Mouse (Mus musculus) myocyte (in vitro differentiated cells): ENCODE measurements at regions not wholly inside any gene's neighbourhood (a gene's known extent, or its start where the extent isn't known, plus 50 kb on each side); places are given as distances from the start of the nearest gene placed in this dataset.

Experiments
- H3K27me3 ChIP-seq: one replicate; pipeline ENCODE4 v1.6.1; 2011; ENCODE audit not compliant: control insufficient read depth, insufficient read depth, insufficient read length
- H3K36me3 ChIP-seq: one replicate; pipeline ENCODE4 v1.6.1; 2011; ENCODE audit not compliant: control insufficient read depth, insufficient read depth
- H3K4me2 ChIP-seq: one replicate; pipeline ENCODE4 v1.6.1; 2011; ENCODE audit warnings: low read depth, control low read depth
- H3K4me3 ChIP-seq: one replicate; pipeline ENCODE4 v1.5.1; 2011; ENCODE audit warnings: mild to moderate bottlenecking, control low read depth, moderate library complexity
- H3K79me2 ChIP-seq: one replicate; pipeline ENCODE4 v1.6.1; 2011; ENCODE audit not compliant: control insufficient read depth, insufficient read depth
- H3ac ChIP-seq: one replicate; pipeline ENCODE4 v1.6.1; 2011; ENCODE audit not compliant: control insufficient read depth, insufficient read length
- CEBPB ChIP-seq: IDR thresholded peaks from 2 replicates; pipeline ENCODE4 v1.6.1; 2011; ENCODE audit warnings: mild to moderate bottlenecking, moderate library complexity; ENCODE audit not compliant: poor library complexity, insufficient read depth, severe bottlenecking
- E2F4 ChIP-seq: IDR thresholded peaks from one replicate; pipeline ENCODE4 v1.6.1; 2011; ENCODE audit warnings: mild to moderate bottlenecking, control low read depth, moderate library complexity; ENCODE audit not compliant: insufficient read depth
- MAX ChIP-seq: IDR thresholded peaks from one replicate; pipeline ENCODE4 v1.6.1; 2011; ENCODE audit warnings: low read depth, mild to moderate bottlenecking, control low read depth
- MYOD1 ChIP-seq, 3 experiments: IDR thresholded peaks; one replicate each; pipeline ENCODE4 v1.6.1; 2011; ENCODE audit warnings: control low read depth in 2 of 3, low read depth in 2 of 3, mild to moderate bottlenecking in 2 of 3, moderate library complexity in 1 of 3; ENCODE audit not compliant: insufficient read length in 2 of 3, control insufficient read depth in 1 of 3
- MYOG ChIP-seq, 3 experiments: IDR thresholded peaks; one replicate each; pipeline ENCODE4 v1.6.1; 2011; ENCODE audit warnings: control low read depth in 2 of 3, low read depth in 2 of 3, mild to moderate bottlenecking in 2 of 3; ENCODE audit not compliant: insufficient read length in 2 of 3, control insufficient read depth in 1 of 3, insufficient read depth in 1 of 3
- POLR2A ChIP-seq: IDR thresholded peaks from one replicate; pipeline ENCODE4 v1.6.1; 2011; ENCODE audit warnings: low read depth, mild to moderate bottlenecking, control low read depth, moderate library complexity; ENCODE audit not compliant: insufficient read length
- POLR2AphosphoS2 ChIP-seq: IDR thresholded peaks from one replicate; pipeline ENCODE4 v1.6.1; 2011; ENCODE audit warnings: low read depth, control low read depth; ENCODE audit not compliant: insufficient read length
- REST ChIP-seq: IDR thresholded peaks from one replicate; pipeline ENCODE4 v1.6.1; 2011; ENCODE audit warnings: mild to moderate bottlenecking, control low read depth, moderate library complexity; ENCODE audit not compliant: insufficient read depth, insufficient read length
- SRF ChIP-seq: IDR thresholded peaks from one replicate; pipeline ENCODE4 v1.6.1; 2011; ENCODE audit warnings: low read depth; ENCODE audit not compliant: control insufficient read depth, insufficient read length
- TCF12 ChIP-seq: IDR thresholded peaks from one replicate; pipeline ENCODE4 v1.6.1; 2011; ENCODE audit warnings: mild to moderate bottlenecking, control low read depth; ENCODE audit not compliant: poor library complexity, insufficient read depth, severe bottlenecking
- TCF3 ChIP-seq: IDR thresholded peaks from one replicate; pipeline ENCODE4 v1.6.1; 2011; ENCODE audit warnings: low read depth, control low read depth; ENCODE audit not compliant: insufficient read length
- USF1 ChIP-seq: IDR thresholded peaks from one replicate; pipeline ENCODE4 v1.6.1; 2011; ENCODE audit warnings: low read depth, mild to moderate bottlenecking, control low read depth, moderate library complexity

GRCm38 (mm10) chr5:126343570-126343969 is 812.0 kb downstream of the Tmem132b start:
- H3ac ChIP-seq: no peak overlapping the region
- no peak overlapping the region for H3K4me2 ChIP-seq
- H3K36me3 ChIP-seq: no peaks in the 10 kb centered on the region
- H3K27me3 ChIP-seq: no peaks in the 10 kb centered on the region
- H3K4me3 ChIP-seq: no peak overlapping the region
- TF ChIP-seq POLR2A (no peak), TCF3 (no peak), USF1 (no peak), TCF12 (no peak), CEBPB (no peak), REST (no peak)
- H3K79me2 ChIP-seq: no peaks in the 10 kb centered on the region

- H3K4me2 ChIP-seq: no peak overlapping the region
- H3K4me3 ChIP-seq: no peak overlapping the region
- no peaks in the 10 kb centered on the region for H3K79me2 ChIP-seq
- H3K36me3 ChIP-seq: no peaks in the 10 kb centered on the region
- no peak for TF ChIP-seq POLR2A
- TF ChIP-seq E2F4: no peak
- TF ChIP-seq POLR2AphosphoS2: no peak
- TF ChIP-seq CEBPB: no peak
- no peak for TF ChIP-seq USF1
- no peak for TF ChIP-seq TCF12
- no peak for TF ChIP-seq MAX
- TF ChIP-seq SRF: no peak
- no peak for TF ChIP-seq REST
- TF ChIP-seq TCF3: no peak
- no peak for TF ChIP-seq MYOD1 (IDR thresholded peaks at IDR 0.05; ENCODE audit: control insufficient read depth in 1 of 3, insufficient read length in 2 of 3, low read depth in 2 of 3)
- H3ac ChIP-seq: no peak overlapping the region
- no peaks in the 10 kb centered on the region for H3K27me3 ChIP-seq
Observed at GRCm38 (mm10) chr5:126350936-126351335, 819.4 kb downstream of the Tmem132b start.

GRCm38 (mm10) chr5:126369436-126369835 is 837.9 kb downstream of the Tmem132b start:
- H3K36me3 ChIP-seq: no peaks in the 10 kb centered on the region
- H3K79me2 ChIP-seq: no peaks in the 10 kb centered on the region
- H3K4me3 ChIP-seq: no peak overlapping the region
- no peak overlapping the region for H3ac ChIP-seq
- no peak overlapping the region for H3K4me2 ChIP-seq
- TF ChIP-seq REST (no peak), SRF (no peak), TCF12 (no peak), MAX (no peak), USF1 (no peak), TCF3 (no peak), MYOG (IDR thresholded peaks at IDR 0.05; ENCODE audit: control insufficient read depth in 1 of 3, insufficient read depth in 1 of 3, insufficient read length in 2 of 3, low read depth in 2 of 3) (no peak), MYOD1 (IDR thresholded peaks at IDR 0.05; ENCODE audit: control insufficient read depth in 1 of 3, insufficient read length in 2 of 3, low read depth in 2 of 3) (no peak), POLR2A (no peak), CEBPB (no peak), E2F4 (no peak), POLR2AphosphoS2 (no peak)
- H3K27me3 ChIP-seq: no peaks in the 10 kb centered on the region

GRCm38 (mm10) chr5:126392306-126392705 is 849.3 kb upstream of the Tmem132c start:
- no peaks in the 10 kb centered on the region for H3K36me3 ChIP-seq
- TF ChIP-seq USF1: no peak
- TF ChIP-seq SRF: no peak
- TF ChIP-seq POLR2A: no peak
- TF ChIP-seq MYOG (IDR thresholded peaks at IDR 0.05; ENCODE audit: control insufficient read depth in 1 of 3, insufficient read depth in 1 of 3, insufficient read length in 2 of 3, low read depth in 2 of 3): no peak
- TF ChIP-seq MYOD1 (IDR thresholded peaks at IDR 0.05; ENCODE audit: control insufficient read depth in 1 of 3, insufficient read length in 2 of 3, low read depth in 2 of 3): no peak
- no peak for TF ChIP-seq REST
- TF ChIP-seq TCF3: no peak
- no peak for TF ChIP-seq MAX
- no peak for TF ChIP-seq TCF12
- TF ChIP-seq E2F4: no peak
- TF ChIP-seq POLR2AphosphoS2: no peak
- no peak for TF ChIP-seq CEBPB
- no peaks in the 10 kb centered on the region for H3K79me2 ChIP-seq
- H3K4me3 ChIP-seq: no peak overlapping the region
- no peaks in the 10 kb centered on the region for H3K27me3 ChIP-seq
- no peak overlapping the region for H3ac ChIP-seq
- no peak overlapping the region for H3K4me2 ChIP-seq

GRCm38 (mm10) chr5:126395331-126395730 is 846.3 kb upstream of the Tmem132c start:
- no peak overlapping the region for H3K4me2 ChIP-seq
- no peak overlapping the region for H3K4me3 ChIP-seq
- no peak for TF ChIP-seq E2F4
- no peak for TF ChIP-seq MYOG (IDR thresholded peaks at IDR 0.05; ENCODE audit: control insufficient read depth in 1 of 3, insufficient read depth in 1 of 3, insufficient read length in 2 of 3, low read depth in 2 of 3)
- no peak for TF ChIP-seq MAX
- TF ChIP-seq TCF3: no peak
- no peak for TF ChIP-seq POLR2A
- no peak for TF ChIP-seq TCF12
- TF ChIP-seq USF1: no peak
- no peak for TF ChIP-seq POLR2AphosphoS2
- no peak for TF ChIP-seq SRF
- TF ChIP-seq MYOD1 (IDR thresholded peaks at IDR 0.05; ENCODE audit: control insufficient read depth in 1 of 3, insufficient read length in 2 of 3, low read depth in 2 of 3): no peak
- TF ChIP-seq CEBPB: no peak
- no peak for TF ChIP-seq REST
- no peaks in the 10 kb centered on the region for H3K27me3 ChIP-seq
- H3K79me2 ChIP-seq: no peaks in the 10 kb centered on the region
- no peaks in the 10 kb centered on the region for H3K36me3 ChIP-seq
- H3ac ChIP-seq: no peak overlapping the region
